Mouse (Mus musculus): ENCODE measurements around the gene Rbms3.

The Rbms3 gene

DNA sequence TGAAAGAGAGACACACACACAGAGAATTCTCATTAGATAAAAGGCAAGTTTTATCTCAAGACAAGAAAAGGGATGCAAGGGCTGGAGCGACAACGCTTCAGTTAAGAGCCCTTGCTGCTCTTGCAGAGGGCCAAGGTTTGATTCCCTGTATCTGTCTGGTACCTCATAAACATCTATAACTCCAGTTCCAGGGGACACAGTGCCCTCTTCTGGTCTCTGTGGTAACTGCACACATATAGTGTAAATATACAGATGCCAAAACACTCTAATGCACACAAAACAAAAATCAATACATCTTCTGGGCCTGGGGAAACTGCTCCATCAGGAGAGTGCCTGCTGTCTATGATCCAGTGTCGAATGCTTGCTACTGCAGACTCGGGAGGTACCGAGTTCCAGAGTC, 145.3 kb downstream of the Rbms3 start:
- DNase-seq (ENCODE audit: low spot score in 2 of 2), result no peak

DNA sequence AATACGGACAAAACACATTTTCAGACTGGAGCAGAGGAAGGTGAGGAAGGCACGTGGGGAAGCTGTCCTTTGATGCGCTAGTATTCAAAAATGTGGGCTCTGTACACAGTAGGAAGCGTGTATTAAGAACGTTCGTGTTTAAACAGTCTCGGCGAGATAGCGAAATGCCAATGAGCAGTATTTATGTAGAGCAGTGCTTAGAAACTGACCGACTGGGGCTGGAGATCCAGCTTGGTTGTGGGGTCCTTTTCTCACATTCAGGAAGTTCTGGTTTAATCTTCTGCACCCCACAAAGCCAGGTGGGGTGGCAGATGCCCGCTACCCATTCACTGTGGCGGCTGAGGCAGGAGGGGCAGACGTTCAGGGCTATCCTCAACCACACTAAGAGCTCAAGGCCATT, 153.0 kb downstream of the Rbms3 start:
- DNase-seq (ENCODE audit: low spot score in 2 of 2), result no peak

DNA sequence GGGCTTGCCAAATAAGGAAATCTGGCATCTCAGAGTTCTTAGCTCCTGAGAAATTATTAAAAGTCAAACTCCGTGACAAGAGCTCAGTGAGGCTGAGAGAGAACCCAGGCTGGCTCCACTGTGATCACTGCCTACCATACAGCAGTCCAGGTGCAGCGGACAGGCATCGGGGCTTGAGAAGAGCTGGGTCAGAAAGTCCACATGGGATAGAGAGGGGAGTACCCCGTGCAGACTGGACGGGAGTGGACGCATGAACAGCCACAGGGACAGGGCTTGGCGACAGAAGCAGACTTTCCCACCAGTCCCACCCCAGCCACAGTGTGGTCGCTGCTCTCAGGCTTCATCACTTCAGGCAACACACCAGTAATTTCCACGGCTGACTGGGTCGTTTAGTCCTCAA, 176.9 kb downstream of the Rbms3 start:
- DNase-seq (ENCODE audit: low spot score in 2 of 2), result no peak

DNA sequence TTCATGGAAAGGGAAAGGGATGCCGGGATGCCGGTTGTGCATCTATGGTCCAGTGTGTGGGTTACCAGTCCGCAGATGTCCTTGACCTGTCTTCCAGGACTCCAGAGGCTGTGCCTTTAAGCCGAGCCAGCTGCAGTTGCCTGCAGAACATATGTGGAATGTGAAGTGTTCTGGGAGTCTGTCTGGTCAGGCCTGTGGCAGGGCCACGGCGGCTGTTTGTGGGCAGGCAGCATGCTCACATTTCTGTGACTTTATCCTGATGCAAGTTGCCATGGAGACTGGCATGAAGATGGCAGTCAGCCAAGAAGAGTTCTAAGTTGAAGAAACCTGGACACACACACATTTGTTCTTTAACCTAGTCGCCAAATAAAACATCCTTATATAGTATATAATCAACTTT, 187.1 kb downstream of the Rbms3 start:
- no peak for DNase-seq (ENCODE audit: low spot score in 2 of 2)

DNA sequence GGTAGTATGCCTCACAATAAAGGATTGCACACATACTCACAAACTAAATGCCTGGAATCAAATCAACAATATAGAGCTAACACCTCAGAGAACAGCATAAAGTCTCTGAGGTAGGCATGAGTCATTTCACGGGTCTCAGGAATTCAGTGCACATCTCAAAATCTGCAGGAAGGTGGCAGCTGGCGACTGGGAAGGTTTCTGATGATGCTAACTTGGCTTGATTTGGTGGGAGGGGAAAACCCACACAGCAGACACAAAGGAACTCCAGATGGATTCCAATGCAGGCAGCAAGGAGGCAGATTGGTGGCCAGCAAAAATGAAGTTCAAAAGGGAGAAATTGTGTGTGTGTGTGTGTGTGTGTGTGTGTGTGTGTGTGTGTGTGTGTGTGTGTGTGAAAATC, 193.9 kb downstream of the Rbms3 start:
- peak in 1 of 2 experiments; percentile 18 for DNase-seq (ENCODE audit: low spot score in 2 of 2)

DNA sequence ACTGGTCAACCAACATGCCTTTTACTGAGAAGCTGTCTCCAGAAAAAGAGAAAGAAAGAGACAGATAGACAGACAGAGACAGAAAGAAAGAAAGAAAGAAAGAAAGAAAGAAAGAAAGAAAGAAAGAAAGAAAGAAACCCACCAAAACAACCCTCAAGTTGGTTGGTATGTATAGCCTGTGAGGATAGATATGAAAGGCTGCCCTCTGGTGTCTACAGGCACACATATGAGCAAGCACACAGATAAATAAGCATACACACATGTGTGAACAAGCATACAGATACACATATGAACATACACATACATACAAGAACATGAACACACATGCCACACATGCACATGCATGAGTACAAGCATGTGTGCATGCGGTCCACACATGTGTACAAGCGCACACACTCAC, 199.0 kb downstream of the Rbms3 start:
- no peak for DNase-seq (ENCODE audit: low spot score in 2 of 2)

DNA sequence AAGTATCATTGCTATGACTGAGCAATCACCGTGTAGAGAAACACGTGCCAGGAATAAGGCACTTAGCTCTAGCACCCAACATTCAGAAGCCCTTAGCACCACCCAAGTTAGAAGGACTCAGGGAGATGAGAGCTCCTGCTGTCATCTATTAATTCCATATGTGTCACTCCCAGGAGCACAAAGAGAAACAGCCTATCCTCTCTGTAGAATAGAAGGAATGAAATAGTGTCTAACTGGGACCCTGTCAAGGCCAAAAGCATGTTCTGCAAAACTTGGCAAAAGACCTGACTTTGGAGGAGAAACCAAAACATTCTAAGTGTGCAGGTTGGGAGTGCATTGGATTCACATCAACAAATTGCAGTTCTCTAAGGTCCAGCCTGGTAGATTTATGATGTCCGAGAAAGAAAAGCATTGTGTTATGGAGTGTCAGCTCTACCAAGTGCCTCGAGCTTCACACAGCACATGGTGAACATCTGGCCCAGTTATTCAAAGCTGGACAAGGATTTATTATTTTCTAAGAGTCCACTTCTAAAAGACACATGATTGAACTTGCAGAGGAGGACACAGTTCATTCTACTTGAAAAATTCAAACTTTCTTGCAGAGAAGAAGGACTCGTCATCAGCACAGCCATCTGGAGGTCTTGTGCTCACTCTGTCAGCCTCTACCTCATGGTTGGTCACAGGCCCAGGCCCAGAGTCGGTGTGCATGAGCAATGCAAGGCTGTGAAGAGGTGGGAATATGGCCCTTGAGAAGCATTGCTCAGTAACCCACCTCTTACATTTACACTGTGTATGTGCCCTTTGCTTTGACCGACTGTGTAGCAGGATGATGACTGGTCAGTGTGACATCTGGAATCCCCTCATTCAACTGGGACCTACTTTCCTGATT, 200.3 kb downstream of the Rbms3 start:
- DNase-seq (ENCODE audit: low spot score in 2 of 2), result no peak

DNA sequence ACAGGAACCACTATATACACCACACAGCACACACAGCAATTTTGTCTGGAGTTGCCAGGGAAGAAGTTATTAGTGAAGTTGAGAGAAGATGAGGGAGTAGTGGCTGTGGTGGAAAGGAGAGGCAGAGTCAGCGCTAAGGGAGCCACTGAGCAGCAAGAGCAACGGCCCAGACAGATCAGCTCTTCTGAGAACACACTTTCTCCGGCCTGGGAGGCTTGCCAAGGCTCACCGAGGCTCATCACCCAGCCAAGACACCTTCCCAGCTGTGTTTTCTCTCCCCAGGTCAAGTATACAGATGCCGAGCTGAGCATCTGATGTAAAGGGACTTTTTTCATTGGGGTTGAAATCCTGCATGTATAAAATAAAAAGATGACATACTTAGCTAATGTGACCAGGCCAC, 206.5 kb downstream of the Rbms3 start:
- no peak for DNase-seq (ENCODE audit: low spot score in 2 of 2)

DNA sequence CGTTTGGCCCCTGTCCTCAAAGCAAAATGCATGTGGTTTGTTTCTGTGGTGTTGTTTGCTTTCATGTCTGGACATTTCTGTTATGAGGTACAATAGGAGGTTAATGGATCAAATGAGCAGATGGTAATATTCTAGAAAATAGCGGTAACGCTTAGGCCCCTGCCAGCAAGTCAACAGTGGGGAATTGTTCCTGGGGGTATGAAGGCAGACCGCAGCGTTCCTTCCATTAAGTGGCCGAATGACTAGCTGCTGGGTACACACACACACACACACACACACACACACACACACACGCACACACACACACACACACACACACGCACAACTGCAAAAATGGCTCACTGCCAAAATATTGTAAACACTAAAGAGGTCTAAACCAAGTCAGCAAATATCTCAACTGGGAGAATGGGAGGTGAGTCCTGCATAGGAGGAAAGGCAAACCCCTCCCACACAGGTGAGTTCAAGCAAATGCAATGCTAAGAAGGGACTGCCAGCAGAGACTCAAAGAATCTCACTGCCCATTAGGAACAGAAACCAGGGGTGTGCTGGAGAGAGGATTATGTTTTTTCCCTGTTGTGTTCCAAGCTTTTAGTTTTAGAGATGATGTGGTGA, 209.7 kb downstream of the Rbms3 start:
- DNase-seq (ENCODE audit: low spot score in 2 of 2), result no peak

DNA sequence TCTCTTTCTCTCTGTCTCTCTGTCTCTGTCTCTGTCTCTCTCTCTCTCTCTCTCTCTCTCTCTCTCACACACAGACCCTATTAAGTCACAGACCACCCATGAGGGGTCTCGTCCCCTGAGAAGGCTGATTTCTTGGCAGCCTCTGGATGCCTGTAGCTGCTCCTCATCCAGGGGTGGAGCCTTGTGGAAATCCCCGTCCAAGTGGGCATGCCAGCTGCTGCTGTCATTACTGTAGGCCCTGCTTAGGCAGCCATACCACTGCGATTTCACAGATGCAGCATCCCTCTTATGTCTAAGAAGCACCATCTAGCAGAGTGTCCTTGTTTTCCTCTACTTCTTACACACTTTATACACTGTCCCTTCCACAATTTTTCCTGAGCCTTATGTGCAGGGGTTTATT, 216.5 kb downstream of the Rbms3 start:
- DNase-seq (ENCODE audit: low spot score in 2 of 2), result no peak

DNA sequence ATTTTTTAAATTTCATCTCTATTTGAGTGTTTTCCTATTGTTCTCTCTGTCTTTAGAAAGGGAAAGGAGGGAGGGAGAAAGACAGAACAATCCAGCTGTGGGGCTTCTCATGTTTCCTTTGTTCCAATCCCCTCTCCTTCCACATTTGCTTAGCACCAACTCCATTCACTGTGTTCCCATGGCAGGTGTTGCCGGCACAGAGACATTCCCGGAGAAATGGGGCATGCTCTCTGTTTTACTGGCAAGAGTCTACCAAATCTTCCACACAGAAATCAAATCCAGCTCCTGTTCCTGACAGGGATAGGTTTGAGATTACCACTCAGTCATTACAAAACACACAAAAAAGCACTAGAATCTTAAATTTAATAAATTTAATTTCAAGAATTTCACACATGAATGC, 217.1 kb downstream of the Rbms3 start:
- no peak for DNase-seq (ENCODE audit: low spot score in 2 of 2)

DNA sequence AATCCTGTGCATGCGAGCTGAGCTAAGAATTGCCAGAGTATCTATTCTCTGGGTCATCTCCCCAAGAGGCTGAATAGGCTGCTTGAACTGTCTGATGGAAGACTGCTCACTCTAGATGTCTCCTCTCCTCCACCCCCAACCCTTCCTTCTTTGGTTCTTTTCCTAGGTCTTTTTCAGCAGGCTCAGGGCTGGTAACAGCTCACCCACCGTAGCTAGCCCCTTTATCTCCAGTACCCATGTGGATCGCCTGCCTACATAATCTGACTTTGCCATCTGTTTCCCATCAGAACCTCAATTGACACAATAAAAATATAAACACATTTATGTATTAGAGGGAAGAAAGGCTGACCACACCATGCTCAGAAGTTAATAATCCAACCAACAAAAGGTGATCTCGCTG, 225.1 kb downstream of the Rbms3 start:
- DNase-seq (ENCODE audit: low spot score in 2 of 2), result no peak

DNA sequence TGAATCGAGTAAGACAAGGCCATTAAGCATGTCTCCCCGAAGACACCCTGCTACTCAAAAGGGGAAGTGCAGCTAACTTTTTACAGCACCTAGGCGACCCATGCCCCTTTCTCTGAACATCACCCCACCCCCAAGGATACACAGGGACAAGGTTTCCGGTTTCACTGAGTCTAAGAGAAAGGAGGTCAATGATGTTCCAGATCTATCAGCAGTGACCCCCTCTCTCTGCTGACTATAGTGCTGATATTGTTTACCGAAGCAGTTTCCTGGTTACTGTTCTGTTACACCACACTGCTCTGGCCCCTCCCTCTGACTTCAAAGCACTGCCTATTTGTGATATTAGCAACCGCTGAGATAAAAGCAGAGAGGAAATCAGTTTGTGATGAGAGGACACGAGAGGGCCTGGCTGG, 229.4 kb downstream of the Rbms3 start:
- DNase-seq (ENCODE audit: low spot score in 2 of 2), result no peak

DNA sequence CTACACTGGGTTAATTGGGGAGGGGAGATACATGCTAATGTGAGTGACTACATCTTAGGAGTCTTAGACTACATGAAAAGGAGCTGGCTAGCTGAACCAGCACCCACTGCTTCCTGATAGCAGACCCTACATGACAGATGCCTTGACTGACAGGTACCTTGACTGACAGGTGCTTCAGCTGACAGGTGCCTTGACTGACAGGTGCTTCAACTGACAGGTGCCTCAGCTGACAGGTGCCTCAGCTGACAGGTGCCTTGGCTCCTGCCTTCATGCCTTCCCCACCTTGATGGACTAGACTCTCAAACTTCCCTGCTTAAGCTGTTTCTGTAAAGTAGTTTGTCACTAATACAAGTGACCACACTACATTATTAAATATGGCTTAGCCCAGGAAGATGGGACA, 232.6 kb downstream of the Rbms3 start:
- no peak for DNase-seq (ENCODE audit: low spot score in 2 of 2)

DNA sequence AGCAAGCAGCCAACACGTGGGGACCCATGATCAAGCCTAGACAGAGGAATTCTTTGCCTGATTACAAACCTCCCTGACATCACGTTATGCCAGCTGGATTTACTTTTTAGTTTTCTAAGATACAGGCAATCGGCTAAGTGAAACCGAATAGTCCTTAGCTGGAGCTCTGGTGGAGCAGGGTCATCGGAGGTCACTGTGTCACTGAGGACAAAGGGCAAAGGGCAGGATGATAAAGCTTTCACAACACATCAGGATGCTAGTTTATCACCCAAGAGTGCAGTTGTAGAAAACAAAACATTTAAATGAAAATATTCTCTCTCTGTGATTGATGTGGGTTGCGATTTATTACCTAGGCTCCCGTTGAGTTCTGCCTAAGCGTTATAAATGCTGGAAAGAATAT, 233.1 kb downstream of the Rbms3 start:
- no peak for DNase-seq (ENCODE audit: low spot score in 2 of 2)

DNA sequence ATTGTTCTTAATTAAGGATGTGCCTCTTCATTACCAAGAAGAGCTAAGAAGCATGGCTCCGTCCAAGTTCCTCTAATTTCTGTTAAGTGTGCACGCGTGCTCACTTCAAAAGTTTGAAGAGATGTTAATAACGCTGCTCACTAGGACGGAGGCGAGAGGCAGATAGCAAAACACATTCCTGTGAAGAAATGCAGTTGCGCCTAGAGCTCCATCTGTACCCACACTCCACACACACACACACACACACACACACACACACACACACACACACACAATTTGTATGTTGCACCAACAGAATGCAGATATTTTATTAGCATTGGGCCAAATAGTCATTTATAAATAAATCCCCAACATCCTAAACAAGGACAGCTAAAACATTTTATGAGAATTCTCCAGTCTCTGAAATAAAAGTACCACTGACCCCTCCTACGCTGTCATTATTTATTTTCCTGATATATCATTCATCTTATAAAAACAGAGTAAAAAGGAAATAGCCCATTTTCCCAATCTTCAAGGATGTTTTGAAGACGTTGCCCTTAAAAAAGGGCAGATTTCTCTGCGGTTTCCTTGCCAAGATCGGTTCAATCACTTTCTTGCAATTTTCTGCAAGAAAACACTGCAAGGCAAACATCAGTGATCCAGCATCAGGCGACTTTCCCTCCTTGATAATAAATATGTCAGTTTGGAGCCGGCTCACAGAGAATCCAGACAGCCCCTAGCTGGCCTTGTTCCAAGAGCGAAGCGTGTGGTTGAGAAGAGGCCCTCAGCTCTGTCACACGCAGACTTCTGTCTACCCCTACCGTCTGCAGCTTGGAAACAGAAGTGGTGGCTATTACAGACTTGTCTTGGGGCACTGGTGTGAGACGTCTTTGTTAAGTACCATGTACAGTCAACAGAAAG, 235.8 kb downstream of the Rbms3 start:
- no peak for DNase-seq (ENCODE audit: low spot score in 2 of 2)

DNA sequence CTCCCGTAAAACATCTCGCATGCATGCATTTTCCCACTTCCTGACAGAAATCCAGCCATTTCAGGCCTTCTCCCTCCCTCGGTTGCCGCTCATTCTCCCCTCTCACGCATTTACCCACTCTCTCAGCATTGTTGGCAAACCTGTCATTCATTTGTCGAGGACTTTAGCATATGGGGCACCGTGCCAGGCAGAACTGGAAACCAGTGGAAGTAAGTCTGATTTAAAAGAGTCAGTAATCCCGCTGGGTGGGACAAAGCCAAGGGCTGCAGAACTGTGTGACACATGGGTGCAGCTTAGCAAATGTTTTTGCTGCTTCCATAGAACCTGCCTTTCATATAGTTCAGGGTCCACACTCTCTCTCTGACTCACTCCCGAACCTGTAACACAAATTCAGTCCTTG, 241.7 kb downstream of the Rbms3 start:
- no peak for DNase-seq (ENCODE audit: low spot score in 2 of 2)

DNA sequence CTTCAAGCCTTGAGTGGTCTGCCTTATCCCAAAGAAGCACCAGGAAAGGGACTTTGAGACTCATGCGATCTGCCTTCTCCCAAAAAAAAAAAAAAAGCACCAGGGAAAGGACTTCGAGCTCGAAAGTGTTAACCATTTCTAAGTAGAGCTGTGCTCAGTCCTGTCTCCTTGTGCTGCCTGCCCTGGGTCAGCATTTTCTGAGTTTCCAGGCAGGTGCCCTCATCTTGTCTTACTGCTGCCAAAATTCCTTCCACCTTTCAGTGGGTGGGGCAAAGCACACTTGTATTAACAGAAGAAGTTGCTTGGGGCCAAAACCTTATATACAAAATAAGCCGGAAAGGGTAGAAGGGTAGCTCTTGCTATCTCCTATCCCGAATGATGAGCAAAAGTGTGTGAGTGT, 248.8 kb downstream of the Rbms3 start:
- DNase-seq (ENCODE audit: low spot score in 2 of 2), result no peak

DNA sequence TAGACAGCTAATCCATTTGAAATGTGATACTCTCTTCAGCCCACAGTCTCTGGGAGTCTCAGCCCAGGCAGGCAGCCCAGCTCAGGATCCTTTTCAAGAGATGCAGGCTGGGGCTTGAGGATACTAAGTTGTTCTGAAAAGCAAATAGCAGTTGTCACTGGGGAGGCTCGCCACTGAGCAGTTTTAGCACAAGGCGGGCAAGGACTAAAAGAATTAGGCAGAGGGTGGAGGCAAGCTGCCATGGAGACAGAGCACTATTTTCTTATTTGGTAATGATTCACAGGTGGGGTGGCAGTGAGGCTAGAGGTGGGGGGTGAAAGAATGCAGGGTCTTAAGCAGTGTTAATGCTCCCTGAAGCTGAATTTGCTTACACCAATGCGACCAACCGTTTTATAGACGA, 249.6 kb downstream of the Rbms3 start:
- no peak for DNase-seq (ENCODE audit: low spot score in 2 of 2)

DNA sequence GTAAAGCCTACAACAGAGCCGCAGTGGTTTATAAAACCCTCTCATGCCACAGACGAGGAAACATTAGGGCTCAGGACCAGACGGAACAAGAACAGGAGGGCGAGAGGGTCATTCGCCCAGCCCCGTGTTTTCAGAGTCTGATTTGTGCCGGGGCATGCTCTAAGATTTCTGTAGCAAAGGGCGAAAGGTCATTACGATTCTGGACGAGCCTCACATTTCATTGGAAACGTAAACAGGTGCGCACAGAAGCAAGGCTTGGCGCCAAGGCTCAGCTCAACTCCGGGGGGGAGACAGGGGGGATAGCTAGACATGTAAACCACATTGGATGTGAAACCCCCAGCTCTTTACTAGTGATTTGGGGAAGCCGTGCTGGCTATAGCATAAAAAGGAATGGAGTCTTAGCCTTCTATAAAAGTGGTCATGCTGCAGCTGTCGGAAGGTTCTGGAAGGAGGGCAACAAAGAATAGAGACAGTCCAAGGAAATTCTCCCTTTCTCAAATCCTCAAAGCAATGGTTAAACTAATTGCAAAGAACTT, 250.2 kb downstream of the Rbms3 start:
- DNase-seq (ENCODE audit: low spot score in 2 of 2), result no peak

DNA sequence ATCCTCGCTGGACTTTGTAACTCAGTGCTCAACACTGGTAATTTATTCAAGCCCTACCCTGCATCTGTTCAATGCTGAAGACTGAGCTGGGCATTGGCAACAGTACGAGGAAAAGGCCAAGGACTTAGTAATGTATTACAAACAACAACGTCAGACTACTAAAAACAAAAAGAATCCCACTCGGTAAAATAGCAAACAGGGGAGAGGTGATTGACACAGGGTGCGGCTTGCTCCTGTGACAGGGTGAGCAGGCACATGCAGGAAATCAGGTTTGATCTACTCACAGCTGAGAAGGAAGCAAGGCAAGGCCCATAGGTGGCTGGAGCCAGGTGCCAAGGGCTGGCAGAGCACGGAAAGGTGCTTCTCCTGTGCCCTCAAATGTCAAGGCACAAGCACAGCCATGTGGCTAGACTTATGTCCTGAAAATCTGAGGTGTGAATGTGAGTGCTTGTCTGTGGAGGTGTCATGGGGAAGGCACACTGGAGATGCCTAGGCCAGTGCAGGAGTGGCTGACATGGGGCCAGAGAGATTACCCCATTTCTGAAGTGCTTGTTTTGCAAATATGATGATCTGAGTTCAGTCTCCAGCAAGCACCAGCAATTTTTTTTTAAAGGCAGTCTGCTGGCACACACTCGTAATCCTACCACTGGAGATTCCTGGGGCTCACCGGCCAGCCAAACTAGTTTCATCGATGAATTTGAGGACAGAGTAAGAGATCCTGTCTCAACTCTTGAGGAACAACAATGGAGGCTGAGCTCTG, 251.4 kb downstream of the Rbms3 start:
- DNase-seq (ENCODE audit: low spot score in 2 of 2), result no peak

DNA sequence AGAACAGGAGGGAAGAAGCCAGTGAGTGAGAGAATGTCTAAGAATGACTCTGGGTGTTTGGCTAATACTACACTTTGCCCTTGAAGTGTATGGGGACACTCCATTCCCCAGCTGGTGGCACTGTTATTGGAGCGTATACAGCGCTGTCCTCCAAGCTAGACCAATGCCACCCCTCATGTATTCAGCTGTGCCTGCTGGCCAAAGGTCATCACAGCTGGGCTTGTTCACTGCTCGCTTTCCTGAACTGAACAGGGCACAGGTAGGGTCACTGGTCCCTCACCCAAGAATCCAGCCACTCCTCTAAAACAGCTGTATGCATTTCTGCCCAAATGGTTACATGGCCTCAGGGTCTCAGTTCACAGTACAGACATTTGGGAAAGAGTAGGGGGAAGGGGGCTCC, 253.9 kb downstream of the Rbms3 start:
- DNase-seq (ENCODE audit: low spot score in 2 of 2), result no peak

Measured in frontal cortex, postnatal 25 days (tissue).